Mouse (Mus musculus) stomach, embryonic 15.5 days (tissue): ENCODE measurements at regions not wholly inside any gene's neighbourhood (a gene's known extent, or its start where the extent isn't known, plus 50 kb on each side); places are given as distances from the start of the nearest gene placed in this dataset.
"Not testable (repeated sequence)": the region's sequence is repeated elsewhere in the genome, so short reads cannot be mapped to it uniquely, and the experiment has no call there.

ENCODE experiments used
- ATAC-seq: fragments of 200-750 bp; cut with Nextera tagmentation; 2 replicates; pipeline ENCODE4 v1.8.0; 2017; ENCODE audit warnings: low read depth, moderate number of reproducible peaks, moderate TSS enrichment; ENCODE audit not compliant: insufficient read depth, low FRiP score
- H3K27ac ChIP-seq: fragments of 300-500 bp; sonication (generic); 2 replicates; pipeline ENCODE4 v1.5.1; 2015; ENCODE audit warnings: mild to moderate bottlenecking, inconsistent platforms
- H3K27me3 ChIP-seq: fragments of 300-500 bp; sonication (generic); replicated peaks from 2 replicates; pipeline ENCODE4 v1.6.1; 2015; ENCODE audit warnings: inconsistent platforms
- H3K36me3 ChIP-seq: fragments of 300-500 bp; sonication (generic); 2 replicates; pipeline ENCODE4 v1.6.1; 2015; ENCODE audit warnings: inconsistent platforms
- H3K4me1 ChIP-seq: fragments of 300-500 bp; sonication (generic); 2 replicates; pipeline ENCODE4 v1.6.1; 2015; ENCODE audit warnings: inconsistent platforms
- H3K4me2 ChIP-seq: fragments of 300-500 bp; sonication (generic); 2 replicates; pipeline ENCODE4 v1.6.1; 2015; ENCODE audit warnings: mild to moderate bottlenecking, inconsistent platforms
- H3K4me3 ChIP-seq: fragments of 300-500 bp; sonication (generic); replicated peaks from 2 replicates; pipeline ENCODE4 v1.5.1; 2015; ENCODE audit warnings: inconsistent platforms
- H3K9ac ChIP-seq: fragments of 300-500 bp; sonication (generic); 2 replicates; pipeline ENCODE4 v1.6.1; 2015; ENCODE audit warnings: inconsistent platforms
- H3K9me3 ChIP-seq: fragments of 300-500 bp; sonication (generic); 2 replicates; pipeline ENCODE4 v1.6.1; 2016; ENCODE audit warnings: inconsistent platforms
- WGBS: fragments of 180-500 bp; shearing (Covaris S2); methylation state at CpG from one replicate; pipeline ENCODE4 v1.1.7; 2015; 5-methylcytosine and 5-hydroxymethylcytosine counted together

GRCm38 (mm10) chr3:18453220-18453985 is 505.2 kb downstream of the Cypt12 start:
- Histone ChIP-seq H3K27me3 (no peaks in the 10 kb centered on the region), H3K9ac (no peak overlapping the region), H3K4me2 (no peak overlapping the region), H3K27ac (no peak overlapping the region), H3K36me3 (no peaks in the 10 kb centered on the region), H3K9me3 (no peaks in the 10 kb centered on the region), H3K4me3 (no peak overlapping the region), H3K4me1 (no peaks in the 10 kb centered on the region)
- WGBS, result 82% methylated on average over 3 of the region's 3 CpGs
- ATAC-seq, result no peak

GRCm38 (mm10) chr3:18453986-18454291 is 505.7 kb downstream of the Cypt12 start:
- no peak for ATAC-seq
- Histone ChIP-seq H3K27me3 (no peaks in the 10 kb centered on the region), H3K9ac (no peak overlapping the region), H3K36me3 (no peaks in the 10 kb centered on the region), H3K4me1 (no peaks in the 10 kb centered on the region), H3K4me2 (no peak overlapping the region), H3K27ac (no peak overlapping the region), H3K4me3 (no peak overlapping the region), H3K9me3 (no peaks in the 10 kb centered on the region)
- 67% methylated on average over 2 of the region's 2 CpGs for WGBS

GRCm38 (mm10) chr3:18454558-18455191 is 506.5 kb downstream of the Cypt12 start:
- ATAC-seq, result not testable (repeated sequence)
- 84% methylated on average over 4 of the region's 4 CpGs for WGBS

GRCm38 (mm10) chr3:18456033-18456690 is 508.0 kb downstream of the Cypt12 start:
- Histone ChIP-seq H3K36me3 (no peaks in the 10 kb centered on the region), H3K27ac (no peak overlapping the region), H3K4me2 (no peak overlapping the region), H3K4me1 (no peaks in the 10 kb centered on the region), H3K9me3 (no peaks in the 10 kb centered on the region), H3K4me3 (no peak overlapping the region), H3K27me3 (no peaks in the 10 kb centered on the region), H3K9ac (no peak overlapping the region)
- 78% methylated on average over 2 of the region's 2 CpGs for whole genome bisulfite sequencing
- ATAC-seq, result no peak

More at GRCm38 (mm10) chr3:18454558-18455191, 506.5 kb downstream of the Cypt12 start:
- not testable (repeated sequence) for H3K9ac ChIP-seq, H3K36me3 ChIP-seq, H3K27ac ChIP-seq, H3K27me3 ChIP-seq, H3K9me3 ChIP-seq, H3K4me1 ChIP-seq, H3K4me3 ChIP-seq, H3K4me2 ChIP-seq

GRCm38 (mm10) chr3:18460267-18460666 is 512.1 kb downstream of the Cypt12 start:
- Histone ChIP-seq H3K4me2 (no peak overlapping the region), H3K27ac (no peak overlapping the region), H3K9me3 (no peaks in the 10 kb centered on the region), H3K36me3 (no peaks in the 10 kb centered on the region), H3K9ac (no peak overlapping the region), H3K27me3 (no peaks in the 10 kb centered on the region), H3K4me3 (no peak overlapping the region), H3K4me1 (no peaks in the 10 kb centered on the region)
- WGBS, result 72% methylated on average over 1 of the region's 1 CpGs
- no peak for ATAC-seq

GRCm38 (mm10) chr3:18471846-18472245 is 523.6 kb downstream of the Cypt12 start:
- 81% methylated on average over 3 of the region's 3 CpGs for WGBS
- Histone ChIP-seq H3K9ac (no peak overlapping the region), H3K4me2 (no peak overlapping the region), H3K9me3 (no peaks in the 10 kb centered on the region), H3K36me3 (no peaks in the 10 kb centered on the region), H3K27me3 (no peaks in the 10 kb centered on the region), H3K4me1 (no peaks in the 10 kb centered on the region), H3K27ac (no peak overlapping the region), H3K4me3 (no peak overlapping the region)
- ATAC-seq, result no peak

GRCm38 (mm10) chr3:18479557-18479956 is 531.3 kb downstream of the Cypt12 start:
- Histone ChIP-seq H3K27ac (no peak overlapping the region), H3K4me3 (no peak overlapping the region), H3K9me3 (no peaks in the 10 kb centered on the region), H3K27me3 (no peaks in the 10 kb centered on the region), H3K36me3 (no peaks in the 10 kb centered on the region), H3K4me1 (no peaks in the 10 kb centered on the region), H3K4me2 (no peak overlapping the region), H3K9ac (no peak overlapping the region)
- no peak for ATAC-seq
- WGBS, result 65% methylated on average over 2 of the region's 2 CpGs

- Histone ChIP-seq H3K27ac (no peak overlapping the region), H3K27me3 (no peaks in the 10 kb centered on the region), H3K9me3 (no peaks in the 10 kb centered on the region), H3K36me3 (no peaks in the 10 kb centered on the region), H3K4me2 (no peak overlapping the region), H3K9ac (no peak overlapping the region), H3K4me3 (no peak overlapping the region), H3K4me1 (no peaks in the 10 kb centered on the region)
- 57% methylated on average over 2 of the region's 2 CpGs for WGBS
- no peak for ATAC-seq
These were observed 533.8 kb downstream of the Cypt12 start for GRCm38 (mm10) chr3:18482006-18482405.

GRCm38 (mm10) chr3:18488886-18489285 is 540.7 kb downstream of the Cypt12 start:
- Histone ChIP-seq H3K27ac (no peak overlapping the region), H3K27me3 (no peaks in the 10 kb centered on the region), H3K9me3 (no peaks in the 10 kb centered on the region), H3K4me3 (no peak overlapping the region), H3K4me1 (no peaks in the 10 kb centered on the region), H3K36me3 (no peaks in the 10 kb centered on the region), H3K4me2 (no peak overlapping the region), H3K9ac (no peak overlapping the region)
- 80% methylated on average over 2 of the region's 2 CpGs for WGBS
- ATAC-seq, result no peak

- no peak overlapping the region for H3K27ac ChIP-seq
These were observed 574.4 kb downstream of the Cypt12 start for GRCm38 (mm10) chr3:18522562-18522961.

GRCm38 (mm10) chr3:18524011-18524410 is 575.8 kb downstream of the Cypt12 start:
- WGBS, result 78% methylated on average over 2 of the region's 2 CpGs
- Histone ChIP-seq H3K27ac (no peak overlapping the region), H3K4me3 (no peak overlapping the region), H3K4me1 (no peaks in the 10 kb centered on the region), H3K36me3 (no peaks in the 10 kb centered on the region), H3K9me3 (no peaks in the 10 kb centered on the region), H3K9ac (no peak overlapping the region), H3K27me3 (no peaks in the 10 kb centered on the region), H3K4me2 (no peak overlapping the region)
- no peak for ATAC-seq

More at GRCm38 (mm10) chr3:18522562-18522961, 574.4 kb downstream of the Cypt12 start:
- H3K4me3 ChIP-seq, result no peak overlapping the region
- no peak overlapping the region for H3K4me2 ChIP-seq
- no peak overlapping the region for H3K9ac ChIP-seq
- no peaks in the 10 kb centered on the region for H3K4me1 ChIP-seq
- ATAC-seq, result no peak
- H3K9me3 ChIP-seq, result no peaks in the 10 kb centered on the region
- 32% methylated on average over 3 of the region's 3 CpGs for WGBS
- H3K27me3 ChIP-seq, result no peaks in the 10 kb centered on the region
- no peaks in the 10 kb centered on the region for H3K36me3 ChIP-seq

GRCm38 (mm10) chr3:18557201-18557600 is 609.0 kb downstream of the Cypt12 start:
- Histone ChIP-seq H3K9me3 (no peaks in the 10 kb centered on the region), H3K4me3 (no peak overlapping the region), H3K36me3 (no peaks in the 10 kb centered on the region), H3K27ac (no peak overlapping the region), H3K9ac (no peak overlapping the region), H3K4me1 (no peaks in the 10 kb centered on the region), H3K27me3 (no peaks in the 10 kb centered on the region), H3K4me2 (no peak overlapping the region)
- 98% methylated on average over 2 of the region's 2 CpGs for WGBS
- ATAC-seq, result no peak
